12 mouse cellular contexts compared by ENCODE assay signal in the genomic region with DNA sequence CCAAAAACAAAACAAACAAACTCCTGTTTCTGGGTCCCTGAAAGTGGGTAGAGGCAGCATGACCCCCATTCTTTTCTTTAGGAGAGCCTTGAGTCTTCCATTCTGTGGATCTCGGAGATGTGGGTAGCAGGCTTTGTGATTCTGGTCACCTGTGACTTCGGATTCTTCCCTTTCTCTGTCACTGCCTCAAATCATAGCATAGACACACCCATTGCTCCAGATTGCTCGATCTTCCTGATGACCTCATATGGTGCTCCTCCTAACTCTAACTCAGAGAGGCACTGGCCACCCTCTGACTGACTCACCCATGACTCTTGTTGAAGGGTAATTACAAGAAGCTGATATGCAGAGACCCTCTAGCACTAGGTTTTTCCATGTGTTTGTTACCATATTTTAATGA. TPM values are rescaled to one million over a fixed set of nuclear protein-coding genes. Genes with fewer than 3 reads are reported as not detected.
"Had no signal": no experiment of that assay in that cellular context is flagged by ENCODE, and none has a peak within 500 bp of the region (broad histone marks: within the 10 kb centered on the region; RNA-seq: fewer than 3 reads in every experiment).

No protein-coding gene starts in this region.

- DNase-seq: kidney, adult 9 months; kidney, postnatal 25 days; layer of hippocampus, adult 9-11 months; liver; lung, adult 18-20 months; lung, postnatal 10 days; lung, postnatal 36 days; thymus, adult 18-20 months; thymus, postnatal 36 days had no signal

- ATAC-seq: liver, embryonic 12.5 days; midbrain, embryonic 15.5 days had no signal

RNA-seq across cellular contexts. Expression of gene Nlrc5, which starts 2.7 kb away (rescaled TPM):
- polyA plus RNA-seq: limb, embryonic 10.5 days had no signal
